Mouse (Mus musculus) testis, adult 2 months (tissue): ENCODE results near the gene Plekhd1.

ENCODE experiments used
- CTCF ChIP-seq: fragments of 200-500 bp; IDR thresholded peaks from 2 replicates; pipeline ENCODE4 v1.5.1; 2012; ENCODE audit warnings: low read depth, mild to moderate bottlenecking, inconsistent platforms, low read length, moderate library complexity; ENCODE audit not compliant: control insufficient read depth, insufficient read depth, insufficient replicate concordance
- POLR2A ChIP-seq: fragments of 200-500 bp; IDR thresholded peaks from 2 replicates; pipeline ENCODE4 v1.6.1; 2012; ENCODE audit warnings: low read depth, mild to moderate bottlenecking, inconsistent platforms, low read length, moderate library complexity; ENCODE audit not compliant: control insufficient read depth

GRCm38 (mm10) chr12:80758559-80759386 is 66.4 kb downstream of the Plekhd1 start:
- TF ChIP-seq CTCF (no peak), POLR2A (no peak)
